Mouse (Mus musculus) E14TG2a.4 (cell line): ENCODE measurements around the gene Plk3.

ENCODE experiments used
- CTCF ChIP-seq: conservative IDR thresholded peaks from 2 replicates; pipeline ENCODE4 v1.5.1; 2014; ENCODE audit warnings: low read length
- NANOG ChIP-seq: IDR thresholded peaks from 2 replicates; pipeline ENCODE4 v1.6.1; 2014; ENCODE audit warnings: borderline replicate concordance, low read length, mixed read lengths

- no peak for TF ChIP-seq CTCF
- TF ChIP-seq NANOG, result no peak
These were observed 37.1 kb downstream of the Plk3 start for GRCm38 (mm10) chr4:117096666-117097065.
